Mouse (Mus musculus) hindbrain, embryonic 11.5 days (tissue): ENCODE measurements around the gene Mgat4b. TPM values are rescaled to one million over a fixed set of nuclear protein-coding genes. Genes with fewer than 3 reads are reported as not detected.

Experiments
- ATAC-seq: fragments of 200-750 bp; cut with Nextera tagmentation; 2 replicates; pipeline ENCODE4 v1.8.0; 2017; ENCODE audit warnings: mild to moderate bottlenecking, moderate TSS enrichment, moderate library complexity; ENCODE audit not compliant: low FRiP score
- DNase-seq: peaks from one replicate; pipeline ENCODE4 v3.0.0-alpha.2; 2015; ENCODE audit warnings: low spot score
- H3K27ac ChIP-seq: fragments of 300-500 bp; sonication (generic); 2 replicates; pipeline ENCODE4 v1.5.1; 2014; ENCODE audit warnings: mild to moderate bottlenecking, low read depth, low read length
- H3K27me3 ChIP-seq: fragments of 300-500 bp; sonication (generic); 2 replicates; pipeline ENCODE4 v1.6.1; 2014; ENCODE audit warnings: mild to moderate bottlenecking, low read length, moderate library complexity, mixed read lengths; ENCODE audit not compliant: control insufficient read depth, insufficient read depth
- H3K36me3 ChIP-seq: fragments of 300-500 bp; sonication (generic); 2 replicates; pipeline ENCODE4 v1.6.1; 2014; ENCODE audit warnings: mild to moderate bottlenecking, low read length, moderate library complexity, mixed read lengths; ENCODE audit not compliant: control insufficient read depth, insufficient read depth
- H3K4me1 ChIP-seq: fragments of 300-500 bp; sonication (generic); replicated peaks from 2 replicates; pipeline ENCODE4 v1.6.1; 2014; ENCODE audit warnings: low read length, mixed read lengths; ENCODE audit not compliant: control insufficient read depth, insufficient read depth
- H3K4me2 ChIP-seq: fragments of 300-500 bp; sonication (generic); replicated peaks from 2 replicates; pipeline ENCODE4 v1.6.1; 2014; ENCODE audit warnings: mild to moderate bottlenecking, low read depth, low read length
- H3K4me3 ChIP-seq: fragments of 300-500 bp; sonication (generic); 2 replicates; pipeline ENCODE4 v1.5.1; 2014; ENCODE audit warnings: low read depth, low read length
- H3K9ac ChIP-seq: fragments of 300-500 bp; sonication (generic); 2 replicates; pipeline ENCODE4 v1.6.1; 2014; ENCODE audit warnings: low read depth, low read length
- H3K9me3 ChIP-seq: fragments of 300-500 bp; sonication (generic); 2 replicates; pipeline ENCODE4 v1.6.1; 2016; ENCODE audit warnings: low read length; ENCODE audit not compliant: control insufficient read depth
- WGBS: fragments of 180-500 bp; shearing (Covaris S2); extraction: QIAGEN DNeasy Blood & Tissue Kit; methylation state at CpG from one replicate; pipeline ENCODE4 v1.1.7; 2014; 5-methylcytosine and 5-hydroxymethylcytosine counted together
- polyA plus RNA-seq: library from polyadenylated mRNA; unstranded; fragments of >200 nt; fragmentation: Nextera tagmentation; extraction: Ambion mirVana; gene quantifications from 2 replicates; pipeline ENCODE4 v1.2.1, GENCODE M21; 2014

Mgat4b gene
- polyA plus RNA-seq, 1 experiment from 2014 or later: 17.9 TPM

DNA sequence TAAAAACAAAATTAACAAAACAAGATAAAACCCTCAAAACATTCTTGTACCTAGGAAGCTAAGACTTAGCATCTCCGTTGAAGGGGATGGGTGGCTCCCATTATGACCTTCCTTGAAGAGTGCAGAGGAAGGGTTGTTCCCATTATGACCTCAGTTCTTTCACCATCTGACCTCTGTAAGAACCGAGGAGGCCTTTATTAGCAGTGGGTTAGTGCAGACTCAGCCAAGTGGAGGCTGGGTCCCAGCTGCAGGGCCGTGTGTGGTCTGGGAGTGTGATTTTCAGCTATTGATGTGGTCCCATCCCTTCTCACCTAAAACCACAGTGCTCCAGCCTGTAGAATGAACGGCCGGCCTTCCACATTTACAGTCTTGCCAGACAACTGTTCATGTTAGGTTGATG lies 34.6 kb downstream of the Mgat4b start:
- Histone ChIP-seq H3K9ac (no peak overlapping the region), H3K4me2 (no peak overlapping the region), H3K4me3 (no peak overlapping the region), H3K4me1 (no peaks in the 10 kb centered on the region), H3K9me3 (no peaks in the 10 kb centered on the region), H3K27me3 (no peaks in the 10 kb centered on the region), H3K36me3 (no peaks in the 10 kb centered on the region), H3K27ac (no peak overlapping the region)
- WGBS: 68% methylated on average over 5 of the region's 5 CpGs
- DNase-seq: no peak
- ATAC-seq: no peak

GRCm38 (mm10) chr11:50248473-50249171 lies 37.9 kb downstream of the Mgat4b start:
- no peak overlapping the region for H3K4me2 ChIP-seq
- H3K27me3 ChIP-seq: no peaks in the 10 kb centered on the region
- H3K9ac ChIP-seq: no peak overlapping the region
- 87% methylated on average over 7 of the region's 7 CpGs for WGBS
- ATAC-seq (no peak), DNase-seq (no peak)
- no peaks in the 10 kb centered on the region for H3K9me3 ChIP-seq
- no peaks in the 10 kb centered on the region for H3K4me1 ChIP-seq
- no peak overlapping the region for H3K27ac ChIP-seq
- H3K36me3 ChIP-seq: no peaks in the 10 kb centered on the region
- no peak overlapping the region for H3K4me3 ChIP-seq

- DNase-seq (peak; percentile 20), ATAC-seq (no peak)
- Histone ChIP-seq H3K27ac (no peak overlapping the region), H3K4me1 (no peaks in the 10 kb centered on the region), H3K36me3 (peaks cover 4% of the 10 kb centered on the region; the same call in 1 of the 2 replicates), H3K9ac (no peak overlapping the region), H3K4me2 (no peak overlapping the region), H3K4me3 (no peak overlapping the region), H3K9me3 (no peaks in the 10 kb centered on the region), H3K27me3 (no peaks in the 10 kb centered on the region)
- WGBS: 59% methylated on average over 3 of the region's 3 CpGs
These were observed 41.5 kb downstream of the Mgat4b start for GRCm38 (mm10) chr11:50252166-50252565.

- ATAC-seq (no peak), DNase-seq (peak; percentile 9)
- H3K9me3 ChIP-seq: no peaks in the 10 kb centered on the region
- no peak overlapping the region for H3K4me3 ChIP-seq
- no peaks in the 10 kb centered on the region for H3K27me3 ChIP-seq
- no peak overlapping the region; the same call in 1 of the 2 replicates for H3K27ac ChIP-seq
- no peak overlapping the region for H3K9ac ChIP-seq
- peaks cover 9% of the 10 kb centered on the region for H3K36me3 ChIP-seq
- H3K4me1 ChIP-seq: no peaks in the 10 kb centered on the region
- WGBS: 79% methylated on average over 11 of the region's 11 CpGs
- no peak overlapping the region for H3K4me2 ChIP-seq
These were observed 42.1 kb downstream of the Mgat4b start for GRCm38 (mm10) chr11:50252684-50253265.

DNA sequence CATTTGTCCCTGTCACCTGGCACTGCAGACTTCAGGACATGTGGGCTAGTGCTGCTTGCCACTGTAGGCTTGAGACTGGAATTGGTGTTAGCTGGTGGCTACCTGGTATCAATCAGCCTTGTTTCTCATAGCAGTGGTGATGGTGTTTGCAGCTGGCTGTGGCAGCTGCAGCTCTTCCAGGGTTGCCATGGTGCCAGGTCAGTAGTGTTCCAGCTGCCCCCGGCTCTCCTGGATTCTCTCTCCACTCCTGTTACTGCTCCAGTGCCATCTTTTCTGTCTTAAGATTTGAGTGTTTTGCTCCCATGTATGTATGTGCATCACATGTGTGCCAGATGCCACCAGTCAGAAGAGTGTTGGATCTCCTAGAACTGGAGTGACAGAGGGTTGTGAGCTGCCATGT lies 42.7 kb downstream of the Mgat4b start:
- no peaks in the 10 kb centered on the region for H3K9me3 ChIP-seq
- no peak overlapping the region for H3K9ac ChIP-seq
- H3K36me3 ChIP-seq: peaks cover 12% of the 10 kb centered on the region
- no peak overlapping the region; the same call in 1 of the 2 replicates for H3K27ac ChIP-seq
- WGBS: 74% methylated on average over 1 of the region's 1 CpGs
- no peaks in the 10 kb centered on the region for H3K4me1 ChIP-seq
- H3K27me3 ChIP-seq: no peaks in the 10 kb centered on the region
- no peak for DNase-seq
- no peak overlapping the region for H3K4me3 ChIP-seq
- H3K4me2 ChIP-seq: no peak overlapping the region
- no peak for ATAC-seq

- no peak overlapping the region for H3K4me2 ChIP-seq
- no peaks in the 10 kb centered on the region for H3K27me3 ChIP-seq
- no peaks in the 10 kb centered on the region for H3K4me1 ChIP-seq
- DNase-seq (no peak), ATAC-seq (no peak)
- no peaks in the 10 kb centered on the region for H3K9me3 ChIP-seq
- H3K27ac ChIP-seq: no peak overlapping the region
- WGBS: 81% methylated on average over 12 of the region's 12 CpGs
- peaks cover 12% of the 10 kb centered on the region for H3K36me3 ChIP-seq
- no peak overlapping the region for H3K4me3 ChIP-seq
- H3K9ac ChIP-seq: no peak overlapping the region
These were observed 43.4 kb downstream of the Mgat4b start for GRCm38 (mm10) chr11:50254010-50254580.

- peaks cover 15% of the 10 kb centered on the region for H3K36me3 ChIP-seq
These were observed 45.9 kb downstream of the Mgat4b start for GRCm38 (mm10) chr11:50256615-50257014.

DNA sequence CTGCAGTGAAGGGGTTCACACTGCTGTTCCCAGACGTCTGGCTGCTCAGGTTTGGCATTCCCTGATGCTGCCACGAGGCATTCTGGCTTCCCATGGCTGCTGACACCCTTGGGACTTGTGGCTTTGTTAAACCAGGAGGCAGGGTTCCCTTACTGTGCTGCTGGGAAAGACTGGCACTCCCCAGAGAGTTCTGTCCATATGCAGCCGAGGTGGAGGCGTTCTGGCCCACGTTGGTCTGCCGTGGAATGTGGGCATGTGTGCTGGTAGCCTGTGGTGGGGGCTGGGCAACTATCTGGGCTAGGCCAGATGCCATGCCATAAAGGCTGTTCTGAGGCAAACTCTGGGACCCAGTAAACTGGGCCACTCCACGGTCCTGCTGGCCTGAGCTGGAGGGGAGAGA lies 47.6 kb downstream of the Mgat4b start:
- peaks cover 21% of the 10 kb centered on the region for H3K36me3 ChIP-seq

More at GRCm38 (mm10) chr11:50256615-50257014, 45.9 kb downstream of the Mgat4b start:
- Histone ChIP-seq H3K4me2 (no peak overlapping the region), H3K4me1 (no peaks in the 10 kb centered on the region), H3K4me3 (no peak overlapping the region), H3K9me3 (no peaks in the 10 kb centered on the region), H3K27ac (no peak overlapping the region), H3K9ac (no peak overlapping the region), H3K27me3 (no peaks in the 10 kb centered on the region)
- ATAC-seq: no peak
- no peak for DNase-seq
- 91% methylated on average over 7 of the region's 7 CpGs for WGBS

DNA sequence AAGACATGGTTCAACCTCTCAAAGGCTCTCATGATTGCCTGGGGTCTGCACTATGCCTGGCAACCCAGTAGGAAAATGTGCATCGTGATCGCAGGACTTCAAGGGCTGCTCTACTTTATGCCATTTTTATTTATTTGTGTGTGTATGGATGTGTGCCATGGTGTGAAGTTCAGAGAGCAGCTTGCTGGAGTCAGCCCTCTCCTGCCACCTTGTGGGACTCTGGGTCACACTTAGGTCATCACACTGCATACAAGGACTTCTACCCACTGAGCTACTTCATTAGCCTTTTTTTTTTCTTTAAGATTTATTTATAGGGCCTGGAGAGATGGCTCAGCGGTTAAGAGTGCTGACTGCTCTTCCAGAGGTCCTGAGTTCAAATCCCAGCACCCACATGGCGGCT lies 51.3 kb downstream of the Mgat4b start:
- no peaks in the 10 kb centered on the region for H3K4me1 ChIP-seq
- peaks cover 35% of the 10 kb centered on the region for H3K36me3 ChIP-seq
- no peak overlapping the region for H3K4me3 ChIP-seq
- ATAC-seq (no peak), DNase-seq (no peak)
- 91% methylated on average over 4 of the region's 4 CpGs for WGBS
- H3K27ac ChIP-seq: no peak overlapping the region
- H3K27me3 ChIP-seq: no peaks in the 10 kb centered on the region
- H3K9me3 ChIP-seq: no peaks in the 10 kb centered on the region
- no peak overlapping the region for H3K9ac ChIP-seq
- no peak overlapping the region for H3K4me2 ChIP-seq

More for the DNA sequence above, 47.6 kb downstream of the Mgat4b start:
- DNase-seq (no peak), ATAC-seq (no peak)
- H3K4me2 ChIP-seq: no peak overlapping the region
- no peaks in the 10 kb centered on the region for H3K27me3 ChIP-seq
- H3K9ac ChIP-seq: no peak overlapping the region
- no peak overlapping the region for H3K4me3 ChIP-seq
- H3K9me3 ChIP-seq: no peaks in the 10 kb centered on the region
- WGBS: 92% methylated on average over 7 of the region's 7 CpGs
- no peaks in the 10 kb centered on the region for H3K4me1 ChIP-seq
- no peak overlapping the region for H3K27ac ChIP-seq
